Mouse (Mus musculus) retina, postnatal 7 days (tissue): ENCODE data around the gene Olfr19.
"Not testable (repeated sequence)": the region's sequence is repeated elsewhere in the genome, so short reads cannot be mapped to it uniquely, and the experiment has no call there.

Source experiments
- DNase-seq: peaks from one replicate; pipeline ENCODE4 v3.0.0-alpha.2; 2012; ENCODE audit warnings: low read depth, low spot score

The Olfr19 gene

DNA sequence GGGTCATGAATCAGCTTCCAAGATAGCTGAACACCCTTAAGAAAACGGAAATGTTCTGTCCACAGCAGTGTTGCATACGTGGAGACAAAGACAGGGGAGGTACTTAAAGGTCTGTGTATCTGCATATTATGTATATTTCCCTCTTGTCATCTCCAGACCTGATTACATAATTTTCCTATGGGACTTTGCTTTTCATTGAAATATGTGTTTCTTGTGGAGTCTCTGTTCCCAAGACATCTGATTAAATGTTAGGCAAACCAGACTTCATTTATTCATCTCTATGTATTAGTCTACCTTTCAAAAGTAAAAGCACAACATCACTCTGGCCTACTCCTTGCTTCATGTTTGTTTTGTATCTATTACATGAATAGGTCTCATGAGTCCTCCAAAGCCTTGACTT, at the start of gene Olfr19:
Gene Olfr19, minus strand, starts transcription at position 101 of the 400 bp plus-strand sequence.
- no peak for DNase-seq

GRCm38 (mm10) chr16:16684975-16685374, 8.8 kb upstream of the Olfr19 start:
- no peak for DNase-seq

GRCm38 (mm10) chr16:16684053-16684452, 7.8 kb upstream of the Olfr19 start:
- no peak for DNase-seq

GRCm38 (mm10) chr16:16664994-16665393, 11.2 kb downstream of the Olfr19 start:
- no peak for DNase-seq

DNA sequence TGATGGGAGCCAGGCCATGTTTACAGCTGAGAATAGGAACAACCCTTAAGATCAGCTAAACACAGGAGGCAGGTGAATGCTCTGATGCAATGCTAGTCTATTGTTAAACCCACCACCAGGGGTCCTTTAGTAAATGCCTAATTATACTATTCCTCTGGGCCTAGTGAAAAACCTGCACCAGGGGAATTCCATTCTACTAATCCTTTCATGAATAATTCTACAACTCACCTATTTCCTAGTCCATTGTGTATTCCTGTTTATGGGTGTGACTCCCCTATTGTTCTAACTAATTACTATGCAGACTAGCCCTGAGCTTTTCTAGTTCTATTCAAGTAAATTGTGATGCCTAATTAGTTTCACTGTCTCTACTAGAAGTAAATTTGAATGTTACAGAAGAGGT, 11.7 kb downstream of the Olfr19 start:
- not testable (repeated sequence) for DNase-seq

GRCm38 (mm10) chr16:16645148-16645547, 31.1 kb downstream of the Olfr19 start:
- no peak for DNase-seq

DNA sequence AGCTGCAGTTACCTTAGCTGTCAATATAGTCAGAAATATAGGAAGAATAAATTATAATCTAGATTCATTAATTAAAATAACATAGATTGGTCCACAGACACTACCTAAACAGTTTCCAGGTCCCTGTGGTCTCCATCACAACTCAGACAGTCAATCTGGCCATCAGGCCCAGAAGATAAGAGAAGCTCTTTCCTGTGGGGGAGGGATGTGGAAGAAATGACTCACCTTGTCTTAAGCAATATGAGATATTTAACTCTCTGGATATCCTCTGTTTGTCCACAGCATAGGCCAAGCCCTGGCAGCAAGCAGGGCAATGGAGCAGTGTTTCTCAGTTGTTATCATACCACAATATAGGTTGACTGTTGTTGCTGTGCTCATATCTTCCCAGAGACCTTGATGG, 42.5 kb downstream of the Olfr19 start:
- no peak for DNase-seq
